Mouse (Mus musculus) thymus, adult 2 months (tissue): ENCODE results near the gene Armh4.

ENCODE experiments used
- CTCF ChIP-seq: fragments of 200-500 bp; IDR thresholded peaks from 2 replicates; pipeline ENCODE4 v1.5.1; 2012; ENCODE audit warnings: mild to moderate bottlenecking, control low read depth, low read length, moderate library complexity, borderline replicate concordance; ENCODE audit not compliant: control insufficient read depth, poor library complexity, insufficient read depth; ENCODE audit errors: extremely low read depth
- POLR2A ChIP-seq: fragments of 200-500 bp; IDR thresholded peaks from 2 replicates; pipeline ENCODE4 v1.6.1; 2012; ENCODE audit warnings: mild to moderate bottlenecking, low read length, control low read depth, moderate library complexity; ENCODE audit not compliant: control insufficient read depth, poor library complexity, insufficient read depth; ENCODE audit errors: extremely low read depth

DNA sequence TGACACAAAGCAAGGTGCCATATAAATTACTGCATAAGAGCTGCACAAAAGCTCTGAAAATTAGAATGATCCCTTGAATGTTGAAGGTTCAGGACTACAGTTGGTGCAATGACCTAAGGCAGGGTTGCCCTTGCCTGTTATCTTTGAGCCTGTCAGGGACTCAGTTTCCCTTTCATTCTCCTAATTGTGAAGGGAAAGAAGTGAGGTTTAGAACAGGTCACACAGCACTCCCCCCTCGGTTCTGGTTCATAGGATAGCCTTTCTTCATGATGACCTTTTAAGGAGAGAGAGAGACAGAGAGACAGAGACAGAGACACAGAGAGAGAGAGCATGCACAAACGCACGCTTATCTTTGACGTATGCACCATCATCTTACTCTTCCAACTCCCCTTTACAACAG, 683 bp upstream of the Armh4 start:
- TF ChIP-seq POLR2A (no peak), CTCF (no peak)
